Mouse (Mus musculus): ENCODE measurements at regions not wholly inside any gene's neighbourhood (a gene's known extent, or its start where the extent isn't known, plus 50 kb on each side); places are given as distances from the start of the nearest gene placed in this dataset.

DNA sequence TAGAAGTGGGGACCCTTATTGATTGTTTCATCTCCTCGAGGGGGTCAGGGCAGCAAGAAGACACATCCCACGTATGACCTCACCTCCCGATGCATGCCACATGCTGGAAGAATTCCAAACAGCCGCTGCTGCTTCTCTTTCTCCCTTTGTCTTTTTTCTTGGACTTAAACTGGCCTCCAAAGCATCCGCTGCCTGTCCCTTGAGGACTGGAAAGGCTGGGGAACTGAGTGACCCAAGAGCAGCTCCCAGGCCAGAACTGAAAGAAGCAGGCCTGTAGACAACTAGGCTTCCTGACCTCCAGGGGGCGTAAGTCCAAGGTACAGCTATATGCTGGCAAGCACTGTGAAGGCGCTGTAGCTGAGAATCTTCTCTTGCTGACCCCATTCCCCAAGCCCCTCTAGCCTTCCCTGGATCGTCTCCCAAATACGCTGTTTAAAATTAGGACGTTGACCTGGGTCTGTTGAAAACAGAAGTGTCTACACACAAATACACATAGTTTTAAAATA is 219.8 kb upstream of the Mocs1 start:
- no peak for DNase-seq (ENCODE audit: low spot score)

DNA sequence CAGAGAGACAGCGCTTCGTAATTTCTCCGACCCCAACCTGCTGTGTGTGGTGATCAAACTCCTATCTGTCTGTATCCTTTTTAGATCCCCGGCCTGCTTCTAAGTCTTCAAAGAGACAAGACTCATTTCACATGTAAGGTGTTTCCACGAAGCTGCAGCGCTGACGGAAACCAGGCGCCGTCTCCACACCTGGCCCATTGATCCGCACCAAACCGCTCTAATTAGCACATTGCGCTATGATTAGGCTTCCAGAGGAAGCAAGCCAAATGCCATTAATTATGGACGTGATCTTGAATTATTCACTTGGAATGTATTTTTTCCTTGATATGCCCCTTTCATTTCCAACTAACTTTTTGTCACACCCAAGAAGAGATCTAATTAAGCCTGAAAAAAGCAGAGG is 215.2 kb upstream of the Mocs1 start:
- DNase-seq (ENCODE audit: low spot score): no peak
- intact Hi-C loops (cut with DNase I): no loop called here

More for the DNA sequence above, 219.8 kb upstream of the Mocs1 start:
- intact Hi-C loops (cut with DNase I): loop anchor here (10.0 kb wide), 1 partner anchor 196 kb away; no protein-coding TSS in a partner anchor

DNA sequence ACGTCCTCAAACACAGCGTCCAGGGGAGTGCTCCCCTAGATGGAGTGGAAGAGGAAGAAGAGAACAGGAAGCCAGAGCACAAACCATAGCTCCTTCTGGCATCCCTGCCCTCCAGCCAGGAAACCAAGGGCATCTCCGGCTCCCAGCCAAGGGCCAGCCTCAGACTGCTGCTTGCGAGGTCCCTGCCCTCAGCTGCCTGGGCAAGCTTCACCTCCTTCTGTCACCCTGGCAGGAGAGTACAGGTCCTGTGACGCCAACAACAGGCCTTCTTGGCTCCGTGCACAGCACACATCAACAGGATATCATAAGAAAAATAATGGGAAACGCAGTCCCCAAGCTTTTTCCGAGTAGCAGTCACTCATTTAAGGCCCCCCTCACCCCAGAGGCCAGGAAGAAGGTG is 212.9 kb upstream of the Mocs1 start:
- intact Hi-C loops (cut with DNase I): no loop called here
- DNase-seq (ENCODE audit: low spot score): no peak

DNA sequence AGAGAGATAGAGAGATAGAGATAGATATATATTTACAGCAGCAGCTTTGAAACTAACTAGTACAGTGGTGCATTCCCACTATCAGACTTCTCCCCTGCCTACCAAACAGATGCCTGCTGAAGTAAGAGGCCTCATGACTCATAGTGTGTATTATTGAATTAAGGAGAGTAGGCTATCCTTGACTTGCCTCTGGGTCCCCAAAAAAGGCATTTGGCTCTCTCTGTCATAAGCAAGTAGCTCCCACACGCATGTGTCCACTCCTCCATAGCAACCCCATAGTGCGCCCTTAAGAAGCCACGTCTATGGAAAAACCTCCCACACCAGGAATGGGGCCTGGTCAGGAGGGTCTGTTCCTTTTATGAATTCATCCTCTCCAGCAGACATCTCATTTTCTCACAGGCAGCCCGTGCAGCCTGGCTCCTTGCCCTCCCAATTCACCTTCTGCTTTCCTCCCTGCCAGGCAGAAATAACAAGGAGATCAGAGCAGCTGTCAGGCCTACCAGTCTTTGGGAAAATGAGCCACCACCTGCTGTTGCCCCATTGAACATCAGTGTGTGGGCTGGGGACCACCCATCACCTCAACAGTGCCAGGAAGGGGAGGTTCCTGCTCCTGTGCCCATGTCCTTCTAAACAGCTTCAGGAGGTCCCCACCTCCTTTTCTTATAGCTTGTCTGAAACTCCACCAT is 208.5 kb upstream of the Mocs1 start:
- intact Hi-C loops (cut with DNase I): no loop called here
- DNase-seq (ENCODE audit: low spot score): no peak

DNA sequence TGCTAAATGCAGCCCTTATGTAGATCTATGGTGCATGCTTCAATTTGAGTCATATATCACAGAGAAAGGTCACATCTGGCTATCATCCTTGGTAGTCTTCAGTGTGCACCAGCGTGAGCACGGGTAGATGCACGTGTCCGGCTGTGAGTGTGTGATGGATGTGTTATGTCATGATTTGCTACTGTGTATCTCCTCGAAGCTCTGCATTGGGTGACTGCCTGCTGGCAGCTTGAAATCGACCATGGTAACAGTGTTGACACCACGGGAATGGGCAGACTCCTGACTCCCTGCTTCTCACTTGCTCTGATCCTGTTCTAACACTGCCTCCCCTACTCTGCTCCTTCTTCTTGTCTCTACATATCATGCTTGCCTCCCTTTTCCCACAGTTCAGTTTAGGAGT is 204.9 kb upstream of the Mocs1 start:
- intact Hi-C loops (cut with DNase I): no loop called here
- no peak for DNase-seq (ENCODE audit: low spot score)

DNA sequence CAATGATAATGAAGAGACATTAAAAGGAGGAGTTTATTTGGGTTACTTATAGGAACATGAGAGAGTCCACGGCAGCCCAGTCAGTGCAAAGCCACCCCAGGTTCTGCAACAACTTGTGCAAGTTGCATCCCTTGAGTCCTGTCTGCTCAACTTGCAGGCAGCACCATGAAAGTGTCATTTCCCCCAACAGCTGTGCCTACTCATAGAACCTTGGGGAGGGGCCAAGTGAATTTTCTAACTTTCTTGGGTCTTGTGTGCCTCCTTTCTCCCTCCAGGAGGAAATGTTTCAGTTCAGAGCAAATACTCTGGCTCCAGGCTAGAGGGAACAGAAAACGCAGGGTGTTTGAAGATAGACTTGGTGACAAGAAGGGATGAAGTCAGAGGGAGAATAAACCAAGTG is 204.5 kb upstream of the Mocs1 start:
- DNase-seq (ENCODE audit: low spot score): peak; percentile 28
- intact Hi-C loops (cut with DNase I): no loop called here

DNA sequence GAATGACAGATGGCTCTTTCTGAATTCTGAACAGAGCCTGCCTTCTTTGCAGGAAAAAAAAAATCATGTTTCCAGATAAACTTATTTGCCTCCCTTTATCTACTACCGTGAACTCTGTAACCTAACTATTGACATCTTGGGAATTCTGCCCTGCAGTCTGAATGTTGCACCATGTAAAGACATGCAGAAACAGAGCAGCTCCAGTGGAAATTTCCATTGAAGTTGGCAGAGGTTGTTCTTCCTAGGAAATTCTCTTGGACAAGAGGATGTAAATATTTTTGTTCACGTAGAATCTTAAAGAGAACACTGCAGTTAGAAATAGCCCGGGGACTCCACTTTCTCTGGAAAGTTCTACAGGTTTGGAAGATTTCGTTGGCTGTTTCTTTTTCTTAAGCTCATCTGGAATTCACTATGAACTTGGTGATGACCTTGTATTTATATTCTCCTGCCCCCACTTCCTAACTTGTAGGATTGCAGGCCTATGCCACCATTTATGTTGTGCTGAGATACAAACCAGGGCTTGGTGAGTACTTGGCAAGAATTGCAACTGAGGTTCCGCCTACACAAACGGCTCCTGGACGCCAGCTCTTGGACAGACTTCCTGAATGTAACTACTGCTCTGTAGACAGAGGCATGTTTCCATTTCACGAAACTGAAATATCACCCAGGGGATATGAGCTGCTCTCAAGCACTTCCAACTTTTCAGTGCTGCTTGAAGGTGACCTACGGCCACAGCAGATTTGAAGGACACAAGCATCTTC is 202.7 kb upstream of the Mocs1 start:
- no peak for DNase-seq (ENCODE audit: low spot score)

DNA sequence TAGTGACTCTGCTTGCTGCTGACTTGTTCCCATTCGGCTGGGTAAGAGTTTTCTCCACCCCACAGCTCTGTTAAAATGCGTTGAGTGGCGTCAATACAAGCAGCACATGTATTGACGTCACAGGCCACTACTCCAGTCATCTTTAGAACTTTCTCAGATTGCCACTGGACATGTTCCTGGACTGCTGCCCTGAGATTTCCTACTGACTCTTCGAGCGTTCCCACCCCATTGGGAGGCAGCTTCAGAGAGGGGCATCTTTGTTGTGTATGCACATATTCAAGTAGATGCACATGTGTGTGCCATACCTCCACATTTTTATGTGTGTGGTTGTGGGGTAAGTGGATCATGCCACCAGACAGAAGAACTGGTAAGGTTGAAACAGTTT is 202.2 kb upstream of the Mocs1 start:
- DNase-seq (ENCODE audit: low spot score): no peak

More for the DNA sequence above, 202.7 kb upstream of the Mocs1 start:
- intact Hi-C loops (cut with DNase I): no loop called here

DNA sequence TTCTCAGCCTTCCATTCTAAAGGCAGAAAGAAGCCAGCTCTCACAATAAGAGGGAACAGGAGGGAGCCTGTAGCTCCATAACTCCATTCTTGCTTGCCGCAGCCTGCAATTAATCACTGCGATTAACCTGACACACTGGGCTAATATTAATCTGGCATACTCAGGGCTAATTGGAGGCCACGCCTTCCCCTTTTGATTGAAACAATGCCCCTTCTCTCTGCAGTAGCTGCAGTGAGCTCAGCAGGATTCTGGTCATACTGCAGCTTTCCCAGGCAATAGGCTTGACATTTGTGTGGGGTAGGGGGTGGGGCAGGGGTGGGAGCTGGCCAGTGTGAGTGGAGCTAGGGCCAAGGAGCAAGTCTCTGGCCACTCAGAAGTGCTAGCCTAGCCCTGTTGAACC is 196.9 kb upstream of the Mocs1 start:
- DNase-seq (ENCODE audit: low spot score): no peak
- intact Hi-C loops (cut with DNase I): no loop called here

More for the DNA sequence above, 202.2 kb upstream of the Mocs1 start:
- intact Hi-C loops (cut with DNase I): no loop called here

DNA sequence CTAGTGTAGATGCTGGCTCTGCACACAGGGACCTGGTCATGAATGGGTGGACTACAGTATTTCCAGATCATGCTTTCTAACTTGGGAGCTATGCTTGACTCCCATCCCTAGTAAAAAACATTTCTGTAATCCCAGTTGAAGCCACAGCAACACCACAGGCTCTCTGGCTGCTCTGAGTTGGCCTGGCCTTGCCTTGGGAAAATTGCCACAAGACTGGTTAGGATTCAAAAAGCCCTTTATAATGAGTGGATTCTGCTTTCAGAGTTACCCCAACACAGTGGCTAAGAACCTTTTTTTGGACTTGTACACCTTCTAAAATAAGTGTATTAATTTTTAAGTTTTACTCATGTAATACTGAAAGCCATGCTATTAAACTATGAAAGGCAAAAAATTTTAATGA is 188.1 kb upstream of the Mocs1 start:
- no peak for DNase-seq (ENCODE audit: low spot score)
- intact Hi-C loops (cut with DNase I): no loop called here

DNA sequence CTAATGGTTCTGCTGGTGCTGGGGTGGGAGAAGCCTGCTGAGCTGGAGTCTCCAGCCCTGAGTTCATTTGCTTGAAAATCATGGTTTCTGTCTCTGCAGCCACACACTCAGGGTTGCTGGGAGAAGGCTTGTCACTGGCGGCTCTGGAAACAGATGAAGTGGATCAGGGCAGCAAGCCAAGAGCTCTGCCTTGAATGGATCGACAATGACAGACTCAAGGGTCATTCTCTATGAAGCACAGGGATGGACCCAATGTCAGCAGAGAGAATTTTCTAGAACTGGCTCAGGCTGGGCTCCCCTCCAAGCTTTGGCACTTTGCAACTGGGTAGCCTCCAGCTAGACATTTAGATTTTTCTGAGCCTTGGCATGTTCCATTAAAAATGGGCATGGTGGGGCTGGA is 184.7 kb upstream of the Mocs1 start:
- intact Hi-C loops (cut with DNase I): no loop called here

DNA sequence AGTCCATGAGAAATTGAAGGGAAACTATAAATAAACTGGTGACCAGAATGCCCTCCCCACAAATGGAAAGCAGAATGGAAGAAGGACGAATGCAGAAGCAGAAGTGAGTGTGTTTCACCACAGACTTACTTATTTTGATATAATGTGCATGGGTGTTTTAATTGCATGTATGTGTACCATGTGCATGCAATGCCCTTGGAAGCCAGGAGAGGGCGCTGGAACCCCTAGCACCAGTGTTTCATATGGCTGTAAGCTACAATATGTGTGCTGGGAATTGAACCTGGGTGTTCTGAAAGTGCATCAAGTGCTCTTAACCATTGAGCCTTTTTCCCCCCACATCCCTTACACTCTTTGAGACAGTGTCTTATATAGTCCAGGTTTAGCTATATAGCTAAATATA is 183.1 kb upstream of the Mocs1 start:
- intact Hi-C loops (cut with DNase I): no loop called here
- no peak for DNase-seq (ENCODE audit: low spot score)

More for the DNA sequence above, 184.7 kb upstream of the Mocs1 start:
- peak; percentile 17 for DNase-seq (ENCODE audit: low spot score)

DNA sequence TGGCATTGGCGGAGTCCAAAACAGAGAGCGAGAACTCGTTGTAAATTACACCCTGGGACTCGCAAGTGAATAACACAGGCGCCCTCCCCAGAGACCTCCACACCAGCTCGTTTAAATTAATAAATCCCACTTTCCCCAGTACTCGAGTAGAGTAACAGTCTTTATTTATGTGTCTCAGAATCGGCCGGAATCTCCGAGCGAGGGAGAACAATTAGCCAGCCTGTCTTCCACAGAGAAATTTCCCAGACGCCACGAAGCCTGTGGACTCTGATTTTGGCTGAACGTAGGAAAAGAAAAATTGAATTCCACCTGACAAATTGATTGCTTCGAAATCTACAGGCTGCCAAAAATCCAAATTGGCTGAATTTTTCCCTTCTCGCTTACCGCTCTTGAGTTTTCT is 180.9 kb upstream of the Mocs1 start:
- no peak for DNase-seq (ENCODE audit: low spot score)

DNA sequence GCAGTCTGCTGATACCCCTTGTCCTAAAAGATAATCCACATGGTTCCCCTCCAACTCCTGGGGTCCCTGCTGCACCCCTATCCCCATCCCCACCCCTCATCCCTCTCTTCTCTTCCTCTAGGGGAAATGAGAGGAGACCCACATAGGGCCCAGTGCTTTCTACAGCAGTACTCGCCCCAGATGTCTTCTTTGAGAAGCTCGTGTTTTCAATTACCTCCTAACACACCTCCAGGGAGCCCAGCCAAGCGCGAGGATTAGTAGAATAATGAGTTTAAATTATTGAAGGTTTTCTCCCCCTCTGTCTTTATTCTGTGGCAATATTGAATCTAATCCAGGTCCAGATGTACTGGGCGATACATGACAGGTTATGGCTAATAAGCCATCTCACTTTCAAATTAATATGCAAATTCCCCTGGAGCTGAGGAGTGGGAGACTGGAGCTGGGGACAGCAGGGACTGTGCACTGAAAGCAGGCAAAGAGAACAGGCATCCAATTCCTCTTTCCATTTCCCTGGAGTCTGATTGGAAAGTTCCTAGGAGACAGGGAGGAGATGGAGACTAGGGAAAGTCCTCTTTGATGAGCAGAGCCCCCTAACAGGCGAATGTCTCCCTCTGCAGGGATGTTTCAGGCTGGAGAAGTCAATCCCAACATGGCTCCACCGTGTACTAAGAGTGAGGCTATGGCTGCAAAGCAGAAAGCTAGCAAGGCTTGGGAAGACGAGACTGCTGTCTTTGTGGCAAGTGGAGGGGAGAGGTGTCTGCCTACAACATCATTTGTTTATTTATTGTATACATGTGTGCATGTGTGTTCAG is 177.2 kb upstream of the Mocs1 start:
- intact Hi-C loops (cut with DNase I): no loop called here
- no peak for DNase-seq (ENCODE audit: low spot score)

More for the DNA sequence above, 180.9 kb upstream of the Mocs1 start:
- intact Hi-C loops (cut with DNase I): no loop called here

DNA sequence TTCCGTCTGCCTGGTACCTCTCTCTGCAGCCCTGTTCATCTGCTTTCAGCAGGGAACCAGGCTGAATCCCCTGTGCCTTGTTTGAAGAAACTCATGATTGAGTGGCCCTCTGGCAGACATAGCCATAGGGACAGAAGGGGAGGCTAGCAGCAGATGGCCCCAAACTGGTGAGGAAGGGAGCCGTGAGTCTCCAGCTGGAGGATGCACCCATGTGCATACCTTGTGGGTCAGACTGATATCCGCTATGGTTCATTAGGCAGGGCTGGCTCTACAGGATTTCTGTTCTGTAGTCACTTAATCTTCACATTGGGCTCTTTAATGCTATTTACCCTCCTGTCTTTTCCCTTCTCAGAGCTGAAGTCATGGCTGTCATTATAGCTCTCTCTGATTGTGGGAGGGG is 175.9 kb upstream of the Mocs1 start:
- intact Hi-C loops (cut with DNase I): no loop called here
- no peak for DNase-seq (ENCODE audit: low spot score)

DNA sequence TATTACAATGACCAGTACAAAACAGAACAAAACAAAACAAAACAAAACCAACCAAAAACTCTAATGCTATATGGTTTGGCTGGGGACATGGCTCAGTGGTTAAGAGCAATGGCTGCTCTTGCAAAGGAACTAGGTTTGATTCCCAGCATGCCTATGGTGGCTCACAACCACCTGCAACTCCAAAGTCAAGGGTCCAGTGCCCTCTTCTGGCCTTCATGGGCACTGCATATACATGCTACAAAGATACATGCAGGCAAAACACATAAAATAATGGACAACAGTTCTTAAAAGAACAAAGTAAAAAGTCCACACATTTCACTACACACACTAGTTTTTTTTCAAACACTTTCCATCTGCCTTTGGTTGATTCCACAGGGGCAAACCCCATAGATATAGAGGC is 169.7 kb upstream of the Mocs1 start:
- intact Hi-C loops (cut with DNase I): no loop called here
- no peak for DNase-seq (ENCODE audit: low spot score)

DNA sequence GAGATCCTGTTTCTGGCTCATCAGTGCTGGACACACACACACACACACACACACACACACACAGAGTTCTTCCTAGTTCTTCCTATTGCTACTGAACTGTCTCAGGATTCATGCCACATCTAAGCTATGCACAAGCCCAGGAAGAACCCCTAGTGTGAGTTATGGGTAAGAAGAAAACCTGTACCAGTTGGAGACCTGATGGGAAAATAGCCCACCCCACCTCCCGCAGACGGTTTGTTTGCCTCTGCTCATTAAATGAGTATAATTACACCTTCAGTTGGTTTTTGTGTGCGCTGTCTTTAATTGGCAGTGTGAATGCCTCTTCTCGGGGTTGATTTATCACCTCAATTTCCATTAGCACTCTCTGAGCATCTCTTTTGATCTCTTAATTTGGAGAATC is 165.8 kb upstream of the Mocs1 start:
- DNase-seq (ENCODE audit: low spot score): no peak
- intact Hi-C loops (cut with DNase I): no loop called here

DNA sequence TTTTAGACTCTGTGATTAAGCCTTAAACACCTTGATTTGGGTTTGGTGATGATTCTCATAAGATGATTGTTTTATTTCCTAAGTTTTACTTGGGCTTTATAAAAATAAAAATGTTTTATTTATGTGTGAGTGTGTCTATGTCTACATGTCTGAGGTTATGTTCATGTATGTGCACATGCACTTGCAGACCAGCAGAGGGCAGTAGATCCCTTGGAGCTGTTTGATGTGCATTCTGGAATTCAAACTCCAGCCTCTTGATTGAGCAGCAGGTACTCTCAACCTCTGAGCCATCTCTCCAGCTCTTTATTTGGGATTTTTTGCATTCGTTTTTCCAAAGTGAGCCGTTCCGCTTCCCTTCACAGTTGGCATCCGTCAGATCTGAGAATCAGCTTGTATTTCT is 161.8 kb upstream of the Mocs1 start:
- no peak for DNase-seq (ENCODE audit: low spot score)
- intact Hi-C loops (cut with DNase I): loop anchor here (2.0 kb wide), 1 partner anchor 134 kb away; no protein-coding TSS in a partner anchor

DNA sequence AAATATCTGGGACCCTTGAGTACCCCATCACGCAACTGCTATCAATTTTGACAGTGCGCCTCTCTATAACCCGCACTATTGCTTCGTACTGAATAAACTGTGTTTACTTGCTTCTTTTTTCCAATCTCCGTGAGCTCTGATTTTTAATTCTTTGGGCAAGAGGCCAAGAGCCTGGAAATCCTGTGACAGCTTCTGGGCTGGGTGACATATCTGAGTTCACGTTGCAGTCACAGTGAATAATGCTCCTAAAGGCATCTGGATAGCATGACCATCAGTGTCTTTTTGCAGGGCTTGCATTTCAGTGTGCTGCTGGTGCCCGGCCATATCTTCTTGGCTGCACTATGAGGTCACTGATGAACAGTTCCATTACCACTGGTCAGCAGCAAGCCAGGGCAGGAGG is 158.2 kb upstream of the Mocs1 start:
- intact Hi-C loops (cut with DNase I): no loop called here
- DNase-seq (ENCODE audit: low spot score): no peak

DNA sequence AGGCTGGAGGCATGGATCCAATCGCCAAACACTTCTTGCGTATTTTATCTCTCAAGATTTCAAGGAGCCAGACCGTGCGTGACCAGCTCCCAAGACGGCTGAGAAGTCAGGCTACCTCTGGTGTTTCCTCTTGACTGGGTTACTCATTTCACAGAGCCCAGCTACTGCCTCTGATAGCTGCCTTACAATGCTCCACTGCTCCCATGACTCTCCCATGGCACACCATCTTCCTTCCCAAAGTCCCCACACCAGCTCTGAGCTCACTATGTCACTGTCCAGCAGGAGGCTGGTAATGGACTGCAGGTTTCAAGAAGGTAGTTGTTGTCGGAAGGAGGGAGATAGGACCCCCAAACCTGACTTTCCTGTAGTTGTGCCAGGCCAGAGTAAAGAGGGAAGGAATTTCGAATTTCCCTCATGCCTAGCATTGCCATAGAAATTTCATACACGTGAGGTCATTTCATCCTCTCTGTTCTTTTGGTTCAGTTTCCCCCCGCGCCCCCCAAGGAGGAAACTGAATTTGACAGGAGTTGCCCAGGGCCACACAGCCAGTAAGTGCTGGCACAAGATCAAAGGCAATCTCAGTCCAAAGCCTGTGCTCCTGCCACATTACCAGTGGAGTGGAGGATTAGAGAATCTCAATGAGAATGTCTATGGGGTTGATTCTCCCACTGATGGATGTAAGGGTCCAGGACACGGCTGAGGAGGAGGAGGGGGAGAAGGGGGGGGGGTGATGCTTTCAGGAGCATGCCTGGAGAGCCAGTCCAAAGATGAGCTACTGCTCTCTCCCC is 155.3 kb upstream of the Mocs1 start:
- intact Hi-C loops (cut with DNase I): no loop called here
- no peak for DNase-seq (ENCODE audit: low spot score)
